Mouse (Mus musculus) liver, embryonic 14.5 days (tissue): ENCODE data around the gene Ergic2.

Experiments
- CTCF ChIP-seq: IDR thresholded peaks from 2 replicates; pipeline ENCODE4 v1.5.1; 2016; ENCODE audit warnings: antibody characterized with exemption, low read depth, control low read depth
- EP300 ChIP-seq: IDR thresholded peaks from 2 replicates; pipeline ENCODE4 v1.6.1; 2016; ENCODE audit warnings: antibody characterized with exemption, low read depth

DNA sequence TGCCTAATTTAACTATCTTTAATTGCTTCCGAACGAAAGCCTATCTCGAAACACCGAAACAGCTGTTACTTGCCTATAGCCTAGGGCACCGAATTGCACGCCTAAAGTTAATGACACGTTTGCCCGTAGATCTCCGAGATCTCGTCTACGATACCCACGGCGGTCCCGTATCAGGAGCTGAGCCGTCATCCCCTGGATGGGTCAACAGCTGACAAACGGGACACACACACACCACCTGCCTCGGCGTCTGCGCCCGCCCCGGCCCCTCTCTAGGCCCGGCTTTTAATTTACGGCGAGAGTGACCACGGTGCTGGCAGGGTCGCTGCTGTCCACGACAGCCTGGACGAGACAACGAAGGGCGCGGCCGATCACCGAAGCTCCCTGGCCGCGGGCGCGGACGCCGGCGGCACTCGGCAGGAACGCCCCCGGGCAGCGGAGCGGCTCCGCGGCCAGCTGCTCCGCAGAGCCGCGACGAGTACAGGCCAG, 740 bp downstream of the Ergic2 start:
- TF ChIP-seq CTCF (no peak), EP300 (no peak)
